In the genomic region with DNA sequence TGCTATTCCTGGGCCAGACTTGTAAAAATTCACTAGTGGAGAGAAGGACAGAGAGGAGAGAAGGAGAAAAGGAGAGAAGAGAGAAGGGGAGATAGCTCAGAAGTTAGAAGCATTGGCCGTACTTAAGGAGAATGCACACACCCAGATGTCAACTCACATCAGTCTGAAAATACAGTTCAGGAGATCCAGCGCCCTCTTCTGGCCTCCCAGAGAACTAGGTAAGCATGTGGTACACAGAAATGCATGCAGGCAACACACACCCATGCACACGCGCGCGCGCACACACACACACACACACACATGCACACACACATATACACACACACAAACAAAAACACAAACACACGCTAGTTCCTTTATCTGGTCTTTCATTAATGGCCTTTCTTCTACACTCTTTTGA, we compare ENCODE assay signal across 18 mouse cellular contexts. TPM values are rescaled to one million over a fixed set of nuclear protein-coding genes. Genes with fewer than 3 reads are reported as not detected.
DNase-seq lines count a peak whose midpoint lies in the region; ATAC-seq and TF ChIP-seq lines count a peak whose summit lies in the region.
"Had no signal": no experiment of that assay in that cellular context is flagged by ENCODE, and none has a peak within 500 bp of the region (broad histone marks: within the 10 kb centered on the region; RNA-seq: fewer than 3 reads in every experiment).

No protein-coding gene starts in this region.

- no peak for TF ChIP-seq POLR2A in heart, adult 2 months (IDR thresholded peaks at IDR 0.05; ENCODE audit: insufficient read depth, low read depth, low read length)
- no peak for TF ChIP-seq POLR2A in CH12.LX (IDR thresholded peaks at IDR 0.05; ENCODE audit: low read depth, low read length)

- DNase-seq in heart, adult 2 months = no peak
- DNase-seq in heart, postnatal 14 days = no peak
- DNase-seq in liver, postnatal 0 days = no peak
- DNase-seq in liver (no peak), CH12.LX (ENCODE audit: extremely low read depth) (peak; percentile 19), R1 (ENCODE audit: low read depth, low spot score) (peak; percentile 76)
- DNase-seq in right cerebral cortex, postnatal 4 days = no peak
- DNase-seq in urinary bladder, postnatal 4 days (ENCODE audit: low spot score in 2 of 2) = no peak
- DNase-seq: B cell, adult 2 months; cerebellum, adult 9-11 months; embryo, embryonic 11 days; gastrocnemius, postnatal 14 days; kidney, adult 2 months; layer of hippocampus, postnatal 36 days; lung, postnatal 10 days had no signal

- H3K9me3 ChIP-seq in liver, postnatal 0 days (ENCODE audit: low read length) = no peaks in the 10 kb centered on the region
- no peaks in the 10 kb centered on the region for H3K9me3 ChIP-seq in CH12.LX (replicated peaks; ENCODE audit: low read length)
- H3K9me3 ChIP-seq: hindbrain, embryonic 15.5 days had no signal

- H3K4me1 ChIP-seq in heart, adult 2 months (ENCODE audit: control insufficient read depth, insufficient read depth, low read length) = no peaks in the 10 kb centered on the region; the same call in 1 of the 2 replicates
- H3K4me1 ChIP-seq in liver, postnatal 0 days (ENCODE audit: insufficient read depth) = no peaks in the 10 kb centered on the region
- peaks cover 0 to 4% of the 10 kb centered on the region in 2 experiments; a peak in 2 of 4 replicates for H3K4me1 ChIP-seq in CH12.LX (ENCODE audit: control insufficient read depth in 1 of 2, insufficient read depth in 2 of 2)
- H3K4me1 ChIP-seq: hindbrain, embryonic 15.5 days had no signal

- H3K9ac ChIP-seq in heart, adult 2 months (ENCODE audit: low read depth, low read length) = no peak overlapping the region
- no peak overlapping the region for H3K9ac ChIP-seq in liver, postnatal 0 days (replicated peaks)
- H3K9ac ChIP-seq in CH12.LX (ENCODE audit: insufficient read depth, low read depth) = no peak overlapping the region
- H3K9ac ChIP-seq: hindbrain, embryonic 15.5 days had no signal

- TF ChIP-seq RAD21 in CH12.LX (IDR thresholded peaks at IDR 0.05; ENCODE audit: low read depth, low read length) = no peak; the same call in 1 of the 2 replicates

- H3K27ac ChIP-seq in heart, adult 2 months = no peak overlapping the region
- H3K27ac ChIP-seq in liver, postnatal 0 days (ENCODE audit: low read depth) = no peak overlapping the region
- no peak overlapping the region for H3K27ac ChIP-seq in CH12.LX (ENCODE audit: insufficient read depth, low read depth)
- H3K27ac ChIP-seq: hindbrain, embryonic 15.5 days had no signal

- no peak overlapping the region for H3K4me2 ChIP-seq in liver, postnatal 0 days (ENCODE audit: low read depth, low read length)
- H3K4me2 ChIP-seq in CH12.LX (ENCODE audit: insufficient read depth, low read depth, poor library complexity, severe bottlenecking) = no peak overlapping the region
- H3K4me2 ChIP-seq: hindbrain, embryonic 15.5 days; liver, embryonic 11.5 days had no signal

- H3K79me2 ChIP-seq in heart, adult 2 months (replicated peaks; ENCODE audit: control insufficient read depth, insufficient read depth, low read length) = no peaks in the 10 kb centered on the region
- H3K79me2 ChIP-seq in CH12.LX (replicated peaks; ENCODE audit: control insufficient read depth, extremely low read depth, insufficient read depth, poor library complexity, severe bottlenecking) = no peaks in the 10 kb centered on the region

- H3K4me3 ChIP-seq in heart, adult 2 months = no peak overlapping the region
- no peak overlapping the region for H3K4me3 ChIP-seq in liver, postnatal 0 days (ENCODE audit: low read depth, low read length)
- no peak overlapping the region for H3K4me3 ChIP-seq in CH12.LX (replicated peaks in 1 of 3; ENCODE audit: low read depth in 2 of 3, low read length in 2 of 3, poor library complexity in 1 of 3)
- H3K4me3 ChIP-seq: hindbrain, embryonic 15.5 days had no signal

- peak; percentile 13; the same call in 1 of the 2 replicates for TF ChIP-seq CTCF in heart, adult 2 months (IDR thresholded peaks at IDR 0.05)
- TF ChIP-seq CTCF in liver, postnatal 0 days (IDR thresholded peaks at IDR 0.05; ENCODE audit: low read depth) = peak; percentile 34
- peak in 1 of 2 experiments; percentile 30; a peak in 1 of 4 replicates for TF ChIP-seq CTCF in CH12.LX (conservative IDR thresholded peaks at IDR 0.05 in 1 of 2, IDR thresholded peaks at IDR 0.05 in 1 of 2; ENCODE audit: low read depth in 2 of 2, low read length in 2 of 2)

- in situ Hi-C loops in CH12.LX (cut with MboI; ENCODE audit: low pct_ligation_motif_present, low pct_unique_long_range_greater_than_20kb, low sequenced_read_pairs) = loop anchor here (25.0 kb wide), 1 partner anchor 132 kb away; a partner anchor contains a TSS

- no peak for TF ChIP-seq EP300 in heart, adult 2 months (IDR thresholded peaks at IDR 0.05; ENCODE audit: insufficient read depth, low read depth, low read length)
- no peak for TF ChIP-seq EP300 in liver, postnatal 0 days (IDR thresholded peaks at IDR 0.05; ENCODE audit: low read depth)
- no peak for TF ChIP-seq EP300 in CH12.LX (IDR thresholded peaks at IDR 0.05; ENCODE audit: low read length)

- WGBS in heart, adult 2 months = 89% methylated on average over 8 of the region's 8 CpGs
- 84% methylated on average over 8 of the region's 8 CpGs for WGBS in liver, postnatal 0 days (ENCODE audit: insufficient replicate concordance)

- no peaks in the 10 kb centered on the region; the same call in 1 of the 2 replicates for H3K36me3 ChIP-seq in heart, adult 2 months (ENCODE audit: control insufficient read depth, insufficient read depth, low read length)
- no peaks in the 10 kb centered on the region for H3K36me3 ChIP-seq in liver, postnatal 0 days (replicated peaks; ENCODE audit: insufficient read depth, low read length)
- H3K36me3 ChIP-seq in CH12.LX (replicated peaks in 1 of 2; ENCODE audit: control insufficient read depth in 1 of 2, insufficient read depth in 1 of 2, low read length in 1 of 2) = no peaks in the 10 kb centered on the region
- H3K36me3 ChIP-seq: hindbrain, embryonic 15.5 days had no signal

- no peak for ATAC-seq in liver, postnatal 0 days
- ATAC-seq: activated CD4-positive, CD25-positive, alpha-beta regulatory T cell, adult 4 months had no signal

- dilution Hi-C loops in CH12.LX (cut with MboI; ENCODE audit: extremely low pct_ligation_motif_present, extremely low pct_unique_long_range_greater_than_20kb, low sequenced_read_pairs) = no loop called here

- intact Hi-C loops in heart, adult 2 months (cut with DNase I) = no loop called here
- intact Hi-C loops in heart, postnatal 14 days (cut with DNase I) = no loop called here

- H3K27me3 ChIP-seq in heart, adult 2 months (ENCODE audit: control insufficient read depth, insufficient read depth, low read length) = no peaks in the 10 kb centered on the region
- H3K27me3 ChIP-seq in liver, postnatal 0 days (ENCODE audit: insufficient read depth, low read length) = no peaks in the 10 kb centered on the region
- peaks cover 8% of the 10 kb centered on the region for H3K27me3 ChIP-seq in CH12.LX (replicated peaks)
- H3K27me3 ChIP-seq: hindbrain, embryonic 15.5 days had no signal

TF ChIP-seq in CH12.LX, 34 proteins besides CTCF, POLR2A, EP300 and RAD21:
- TF ChIP-seq USF2 (conservative IDR thresholded peaks at IDR 0.05; ENCODE audit: low read depth, low read length) (no peak), PAX5 (IDR thresholded peaks at IDR 0.05; ENCODE audit: low read length) (no peak), HCFC1 (IDR thresholded peaks at IDR 0.05; ENCODE audit: low read depth, low read length) (no peak), CHD1 (IDR thresholded peaks at IDR 0.05; ENCODE audit: low read depth, low read length) (no peak), ZKSCAN1 (IDR thresholded peaks at IDR 0.05; ENCODE audit: borderline replicate concordance, low read depth, low read length) (no peak), ETS1 (conservative IDR thresholded peaks at IDR 0.05; ENCODE audit: low read depth, low read length) (no peak), POLR2AphosphoS2 (IDR thresholded peaks at IDR 0.05; ENCODE audit: low read depth, low read length) (no peak), MYC (IDR thresholded peaks at IDR 0.05; ENCODE audit: low read depth, low read length) (no peak), CHD2 (IDR thresholded peaks at IDR 0.05; ENCODE audit: low read length) (no peak), JUN (IDR thresholded peaks at IDR 0.05; ENCODE audit: insufficient read depth, low read depth, low read length) (no peak), USF1 (IDR thresholded peaks at IDR 0.05; ENCODE audit: low read depth, low read length) (no peak), MAX (IDR thresholded peaks at IDR 0.05; ENCODE audit: low read length) (no peak), SIN3A (IDR thresholded peaks at IDR 0.05; ENCODE audit: low read length) (no peak), MAFK (IDR thresholded peaks at IDR 0.05; ENCODE audit: insufficient replicate concordance, low read length) (no peak), ZNF384 (IDR thresholded peaks at IDR 0.05; ENCODE audit: low read depth, low read length) (no peak)

RNA-seq across cellular contexts. Expression of a gene that starts 17.0 kb away (rescaled TPM):
- 10 to 100 TPM; 76.2 to 93.4 TPM for total RNA-seq in heart, adult 2 months (2021)
- polyA plus RNA-seq in heart, adult 2 months (2012; rRNA removed) = 58.7 and 64.9 TPM in 2 replicates
- total RNA-seq in heart, postnatal 14 days (2021) = 10 to 100 TPM; 58.1 to 62.8 TPM
- 5.3 and 5.4 TPM in 2 replicates for polyA plus RNA-seq in liver, postnatal 0 days (2015; fragmentation: Nextera tagmentation; extraction: Ambion mirVana)
- total RNA-seq in CH12.LX (2012; rRNA removed) (1.5 and 1.7 TPM in 2 replicates), CH12.LX (2014; rRNA removed) (0.78 and 1.3 TPM in 2 replicates)
- 1.8 and 2.7 TPM in 2 replicates for polyA plus RNA-seq in CH12.LX (2012; ENCODE audit: insufficient read length, low read depth)

Comparison
In these comparisons a context has a peak if more than half of its experiments do, and no peak if none do; other contexts are left out.
1. DNase-seq: peak in CH12.LX (single experiment) and R1 (single experiment); none in heart, adult 2 months (0 of 2), heart, postnatal 14 days (0 of 2), liver, postnatal 0 days (single experiment), liver (single experiment), right cerebral cortex, postnatal 4 days (single experiment) and urinary bladder, postnatal 4 days (0 of 2).
2. RNA of a gene that starts 17.0 kb away (total RNA-seq): 76.2 to 93.4 TPM in heart, adult 2 months and 58.1 to 62.8 TPM in heart, postnatal 14 days; 0.78 to 1.7 TPM in CH12.LX; every median in the first group is over 10 times any median in the second.